7 mouse cellular contexts compared by ENCODE assay signal in the genomic region with DNA sequence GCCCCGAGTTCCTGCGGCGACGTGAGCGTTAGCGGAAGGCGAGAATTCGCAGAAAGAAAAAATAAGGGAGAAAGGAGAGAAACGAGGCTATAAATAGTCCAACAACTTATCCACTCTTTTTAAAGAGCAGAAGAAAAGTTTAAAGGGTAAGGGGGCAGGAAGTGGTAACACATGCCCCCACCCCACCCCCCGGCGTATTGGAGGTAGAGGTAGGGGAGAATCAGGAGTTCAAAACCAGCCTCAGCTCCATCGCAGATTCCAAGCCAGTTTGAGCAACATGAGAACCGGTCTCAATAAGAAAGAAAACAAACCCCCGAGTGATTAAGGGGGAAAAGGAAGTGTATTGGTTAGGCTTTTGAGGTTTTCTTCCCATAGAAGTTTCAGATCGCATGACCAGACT. TPM values are rescaled to one million over a fixed set of nuclear protein-coding genes. Genes with fewer than 3 reads are reported as not detected.
A peak's percentile ranks its signal among the peaks of the same experiment; 100 is the strongest.
DNase-seq lines count a peak whose midpoint lies in the region; ATAC-seq and TF ChIP-seq lines count a peak whose summit lies in the region.

No protein-coding gene starts in this region.

- TF ChIP-seq EP300 in lung, postnatal 0 days (IDR thresholded peaks at IDR 0.05): peak; percentile 10; the same call in 1 of the 2 replicates

- H3K4me1 ChIP-seq in lung, postnatal 0 days (ENCODE audit: insufficient read depth, low read depth, low read length): peaks cover 5% of the 10 kb centered on the region
- no peaks in the 10 kb centered on the region for H3K4me1 ChIP-seq in embryonic facial prominence, embryonic 11.5 days (ENCODE audit: control insufficient read depth, insufficient read depth, low read length)
- peaks cover 15% of the 10 kb centered on the region for H3K4me1 ChIP-seq in neural tube, embryonic 14.5 days (ENCODE audit: control insufficient read depth, insufficient read depth, low read length)

- no peak for ATAC-seq in lung, postnatal 0 days
- no peak for ATAC-seq in embryonic facial prominence, embryonic 11.5 days (replicated peaks; ENCODE audit: insufficient number of reproducible peaks, low FRiP score, low TSS enrichment, low read depth)
- peak; percentile 24 for ATAC-seq in inflammation-experienced regulatory T-cells, adult 6 months
- peak; percentile 25 for ATAC-seq in neural tube, embryonic 14.5 days (ENCODE audit: low read depth)

- 9% methylated on average over 15 of the region's 15 CpGs for WGBS in lung, postnatal 0 days
- WGBS in embryonic facial prominence, embryonic 11.5 days: 17% methylated on average over 15 of the region's 15 CpGs
- 15% methylated on average over 15 of the region's 15 CpGs for WGBS in neural tube, embryonic 14.5 days

- H3K9ac ChIP-seq in lung, postnatal 0 days (replicated peaks; ENCODE audit: low read depth): peak overlapping the region; percentile 87
- peak overlapping the region; percentile 91 for H3K9ac ChIP-seq in embryonic facial prominence, embryonic 11.5 days (replicated peaks; ENCODE audit: low read length)
- H3K9ac ChIP-seq in neural tube, embryonic 14.5 days (replicated peaks; ENCODE audit: low read depth, low read length): peak overlapping the region; percentile 93

- DNase-seq in lung, postnatal 0 days (ENCODE audit: low spot score): no peak
- no peak for DNase-seq in lung, postnatal 25 days (ENCODE audit: low spot score)
- DNase-seq in embryonic facial prominence, embryonic 11.5 days (ENCODE audit: low spot score): no peak
- no peak for DNase-seq in spleen, adult 18-20 months
- no peak for DNase-seq in layer of hippocampus, adult 18-20 months (ENCODE audit: low spot score in 2 of 2)

- H3K4me2 ChIP-seq in lung, postnatal 0 days (replicated peaks; ENCODE audit: low read depth, low read length): peak overlapping the region; percentile 82
- peak overlapping the region; percentile 92 for H3K4me2 ChIP-seq in embryonic facial prominence, embryonic 11.5 days (ENCODE audit: low read depth, low read length)
- peak overlapping the region; percentile 94 for H3K4me2 ChIP-seq in neural tube, embryonic 14.5 days (ENCODE audit: low read depth, low read length)

- H3K27ac ChIP-seq in lung, postnatal 0 days (ENCODE audit: low read length): peak overlapping the region; percentile 89
- H3K27ac ChIP-seq in embryonic facial prominence, embryonic 11.5 days (replicated peaks; ENCODE audit: low read depth, low read length): peak overlapping the region; percentile 82
- peak overlapping the region; percentile 89 for H3K27ac ChIP-seq in neural tube, embryonic 14.5 days (ENCODE audit: low read depth, low read length)

- no peak for TF ChIP-seq CTCF in lung, postnatal 0 days (IDR thresholded peaks at IDR 0.05)

- H3K27me3 ChIP-seq in lung, postnatal 0 days (replicated peaks; ENCODE audit: insufficient read depth, low read length): no peaks in the 10 kb centered on the region
- H3K27me3 ChIP-seq in embryonic facial prominence, embryonic 11.5 days (ENCODE audit: control insufficient read depth, insufficient read depth, low read length): no peaks in the 10 kb centered on the region
- H3K27me3 ChIP-seq in neural tube, embryonic 14.5 days (ENCODE audit: control insufficient read depth, insufficient read depth, low read length): no peaks in the 10 kb centered on the region

- 0 out of 2 replicates have a peak, but pooled peaks cover 2% of the 10 kb centered on the region for H3K36me3 ChIP-seq in lung, postnatal 0 days (ENCODE audit: insufficient read depth, low read length)
- H3K36me3 ChIP-seq in embryonic facial prominence, embryonic 11.5 days (replicated peaks; ENCODE audit: control insufficient read depth, insufficient read depth, low read depth, low read length): no peaks in the 10 kb centered on the region
- H3K36me3 ChIP-seq in neural tube, embryonic 14.5 days (ENCODE audit: control insufficient read depth, insufficient read depth, low read length): peaks cover 12% of the 10 kb centered on the region; the same call in 1 of the 2 replicates

- H3K9me3 ChIP-seq in lung, postnatal 0 days (ENCODE audit: low read length): no peaks in the 10 kb centered on the region
- no peaks in the 10 kb centered on the region for H3K9me3 ChIP-seq in embryonic facial prominence, embryonic 11.5 days (replicated peaks; ENCODE audit: control insufficient read depth, low read length)
- no peaks in the 10 kb centered on the region for H3K9me3 ChIP-seq in neural tube, embryonic 14.5 days (ENCODE audit: control insufficient read depth, low read length)

- H3K4me3 ChIP-seq in lung, postnatal 0 days (ENCODE audit: low read depth, low read length): peak overlapping the region; percentile 84
- peak overlapping the region; percentile 71 for H3K4me3 ChIP-seq in embryonic facial prominence, embryonic 11.5 days (ENCODE audit: low read depth, low read length)
- peak overlapping the region; percentile 83 for H3K4me3 ChIP-seq in neural tube, embryonic 14.5 days (ENCODE audit: low read depth, low read length)

RNA-seq across cellular contexts. Expression of a gene that starts 0.4 kb away (rescaled TPM):
- polyA plus RNA-seq in lung, postnatal 0 days (2015; fragmentation: Nextera tagmentation; extraction: Ambion mirVana): 112 and 118 TPM in 2 replicates
- polyA plus RNA-seq in embryonic facial prominence, embryonic 11.5 days (2014; fragmentation: Nextera tagmentation; extraction: Ambion mirVana): 118 and 125 TPM in 2 replicates
- polyA plus RNA-seq in inflammation-experienced regulatory T-cells, adult 6 months (2017; shearing (Covaris generic)): 10 to 100 TPM; 36.7 to 65.7 (median 62.6) TPM
- 89.5 and 93.8 TPM in 2 replicates for polyA plus RNA-seq in neural tube, embryonic 14.5 days (2014; fragmentation: Nextera tagmentation; extraction: Ambion mirVana)
- 100 to 1,000 TPM; 154 to 161 TPM for total RNA-seq in layer of hippocampus, adult 18-20 months (2021)

RNA-seq across cellular contexts. Expression of a gene that starts 30.7 kb away (rescaled TPM):
- polyA plus RNA-seq in lung, postnatal 0 days (2015; fragmentation: Nextera tagmentation; extraction: Ambion mirVana): 0.29 and 0.35 TPM in 2 replicates
- polyA plus RNA-seq in embryonic facial prominence, embryonic 11.5 days (2014; fragmentation: Nextera tagmentation; extraction: Ambion mirVana): 1.1 and 1.9 TPM in 2 replicates
- under 1 TPM in 2 of 3 experiments, not detected in 1; 0.46 to 0.48 TPM for polyA plus RNA-seq in inflammation-experienced regulatory T-cells, adult 6 months (2017; shearing (Covaris generic))
- 41.3 and 62.3 TPM in 2 replicates for polyA plus RNA-seq in neural tube, embryonic 14.5 days (2014; fragmentation: Nextera tagmentation; extraction: Ambion mirVana)
- 100 to 1,000 TPM; 168 to 191 TPM for total RNA-seq in layer of hippocampus, adult 18-20 months (2021)

RNA-seq across cellular contexts. Expression of a gene that starts 34.6 kb away (rescaled TPM):
- polyA plus RNA-seq in lung, postnatal 0 days (2015; fragmentation: Nextera tagmentation; extraction: Ambion mirVana): 289 and 300 TPM in 2 replicates
- polyA plus RNA-seq in embryonic facial prominence, embryonic 11.5 days (2014; fragmentation: Nextera tagmentation; extraction: Ambion mirVana): 391 and 402 TPM in 2 replicates
- 10 to 100 TPM; 35.6 to 70.5 (median 42.2) TPM for polyA plus RNA-seq in inflammation-experienced regulatory T-cells, adult 6 months (2017; shearing (Covaris generic))
- polyA plus RNA-seq in neural tube, embryonic 14.5 days (2014; fragmentation: Nextera tagmentation; extraction: Ambion mirVana): 560 and 584 TPM in 2 replicates
- 100 to 1,000 TPM; 631 to 670 TPM for total RNA-seq in layer of hippocampus, adult 18-20 months (2021)

RNA-seq across cellular contexts. Expression of a gene that starts 43.2 kb away (rescaled TPM):
- 8.6 and 9.9 TPM in 2 replicates for polyA plus RNA-seq in lung, postnatal 0 days (2015; fragmentation: Nextera tagmentation; extraction: Ambion mirVana)
- 7.7 and 10.6 TPM in 2 replicates for polyA plus RNA-seq in embryonic facial prominence, embryonic 11.5 days (2014; fragmentation: Nextera tagmentation; extraction: Ambion mirVana)
- 1 to 10 TPM; 4.0 to 7.5 (median 4.0) TPM for polyA plus RNA-seq in inflammation-experienced regulatory T-cells, adult 6 months (2017; shearing (Covaris generic))
- 12.3 and 16.5 TPM in 2 replicates for polyA plus RNA-seq in neural tube, embryonic 14.5 days (2014; fragmentation: Nextera tagmentation; extraction: Ambion mirVana)
- total RNA-seq in layer of hippocampus, adult 18-20 months (2021): 10 to 100 TPM; 43.1 to 44.9 TPM

RNA-seq across cellular contexts. Expression of a gene that starts 45.8 kb away (rescaled TPM):
- 533 and 563 TPM in 2 replicates for polyA plus RNA-seq in lung, postnatal 0 days (2015; fragmentation: Nextera tagmentation; extraction: Ambion mirVana)
- polyA plus RNA-seq in embryonic facial prominence, embryonic 11.5 days (2014; fragmentation: Nextera tagmentation; extraction: Ambion mirVana): 184 and 213 TPM in 2 replicates
- polyA plus RNA-seq in inflammation-experienced regulatory T-cells, adult 6 months (2017; shearing (Covaris generic)): 10 to 100 TPM in 2 of 3 experiments, 1 to 10 TPM in 1; 9.5 to 15.5 (median 12.1) TPM
- 664 and 670 TPM in 2 replicates for polyA plus RNA-seq in neural tube, embryonic 14.5 days (2014; fragmentation: Nextera tagmentation; extraction: Ambion mirVana)
- 1,000 to 10,000 TPM; 1,033 to 1,052 TPM for total RNA-seq in layer of hippocampus, adult 18-20 months (2021)

Comparison
In these comparisons a context has a peak if more than half of its experiments do, and no peak if none do; other contexts are left out.
1. ATAC-seq: peak in inflammation-experienced regulatory T-cells, adult 6 months (single experiment) and neural tube, embryonic 14.5 days (single experiment); none in lung, postnatal 0 days (single experiment) and embryonic facial prominence, embryonic 11.5 days (single experiment).
2. RNA of a gene that starts 30.7 kb away (polyA plus RNA-seq): 41.3 to 62.3 TPM in neural tube, embryonic 14.5 days; 1.1 to 1.9 TPM in embryonic facial prominence, embryonic 11.5 days, 0.46 to 0.48 TPM in inflammation-experienced regulatory T-cells, adult 6 months and 0.29 to 0.35 TPM in lung, postnatal 0 days; every median in the first group is over 10 times any median in the second.
3. Peak in every context shown above with its lines, with median percentiles within 50 percentile points of each other: H3K27ac ChIP-seq, H3K4me2 ChIP-seq, H3K4me3 ChIP-seq and H3K9ac ChIP-seq.